Mouse (Mus musculus) lung, embryonic 16.5 days (tissue): ENCODE measurements around the gene Gbp2. TPM values are rescaled to one million over a fixed set of nuclear protein-coding genes. Genes with fewer than 3 reads are reported as not detected.

Experiments used
- ATAC-seq: fragments of 200-750 bp; cut with Nextera tagmentation; 2 replicates; pipeline ENCODE4 v1.8.0; 2017; ENCODE audit warnings: low read depth, mild to moderate bottlenecking, moderate library complexity
- H3K27ac ChIP-seq: fragments of 300-500 bp; sonication (generic); 2 replicates; pipeline ENCODE4 v1.5.1; 2014; ENCODE audit warnings: mild to moderate bottlenecking, control low read depth, low read length
- H3K27me3 ChIP-seq: fragments of 300-500 bp; sonication (generic); 2 replicates; pipeline ENCODE4 v1.6.1; 2014; ENCODE audit warnings: low read depth, low read length, mixed read lengths; ENCODE audit not compliant: control insufficient read depth, insufficient read depth
- H3K36me3 ChIP-seq: fragments of 300-500 bp; sonication (generic); 2 replicates; pipeline ENCODE4 v1.6.1; 2014; ENCODE audit warnings: low read length; ENCODE audit not compliant: control insufficient read depth, insufficient read depth
- H3K4me1 ChIP-seq: fragments of 300-500 bp; sonication (generic); replicated peaks from 2 replicates; pipeline ENCODE4 v1.6.1; 2014; ENCODE audit warnings: low read length, mixed read lengths; ENCODE audit not compliant: control insufficient read depth, insufficient read depth
- H3K4me2 ChIP-seq: fragments of 300-500 bp; sonication (generic); 2 replicates; pipeline ENCODE4 v1.6.1; 2014; ENCODE audit warnings: low read depth, low read length, control low read depth
- H3K4me3 ChIP-seq: fragments of 300-500 bp; sonication (generic); 2 replicates; pipeline ENCODE4 v1.5.1; 2014; ENCODE audit warnings: mild to moderate bottlenecking, low read length, control low read depth
- H3K9ac ChIP-seq: fragments of 300-500 bp; sonication (generic); 2 replicates; pipeline ENCODE4 v1.6.1; 2014; ENCODE audit warnings: low read length, control low read depth
- H3K9me3 ChIP-seq: fragments of 300-500 bp; sonication (generic); 2 replicates; pipeline ENCODE4 v1.6.1; 2016; ENCODE audit warnings: low read length; ENCODE audit not compliant: control insufficient read depth
- WGBS: fragments of 180-500 bp; shearing (Covaris S2); extraction: QIAGEN DNeasy Blood & Tissue Kit; methylation state at CpG from one replicate; pipeline ENCODE4 v1.1.7; 2014; 5-methylcytosine and 5-hydroxymethylcytosine counted together
- microRNA-seq: library from miRNA; unstranded; fragments of <30 nt; microRNA quantifications from one replicate; pipeline ENCODE4, GENCODE M21; 2016
- polyA plus RNA-seq: library from polyadenylated mRNA; unstranded; fragments of >200 nt; fragmentation: Nextera tagmentation; extraction: Ambion mirVana; gene quantifications from 2 replicates; pipeline ENCODE4 v1.2.1, GENCODE M21; 2015

The Gbp2 gene
- polyA plus RNA-seq, 1 experiment from 2014 or later: 3.0 TPM

DNA sequence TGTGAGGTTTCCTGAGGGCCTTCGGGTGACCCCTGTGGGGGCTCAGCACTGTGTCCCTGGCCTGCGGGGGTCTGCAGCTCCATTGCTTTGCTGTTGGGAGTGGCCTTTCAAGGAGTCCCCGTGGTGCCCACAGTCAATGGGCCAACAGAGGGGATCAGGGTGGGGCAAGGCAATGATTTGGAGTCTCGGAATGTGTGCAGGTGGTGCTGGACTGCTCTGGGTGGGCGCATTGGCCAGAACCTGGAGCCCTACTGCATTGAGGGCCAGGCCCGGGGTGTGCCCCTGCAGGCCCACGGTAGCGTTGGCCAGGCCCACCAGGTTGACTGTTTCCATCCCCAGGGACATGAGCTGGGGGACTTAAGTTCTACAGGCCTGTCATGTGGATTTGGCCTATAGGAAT is 44.3 kb downstream of the Gbp2 start:
- Histone ChIP-seq H3K9ac (no peak overlapping the region), H3K36me3 (no peaks in the 10 kb centered on the region), H3K4me1 (no peaks in the 10 kb centered on the region), H3K27me3 (no peaks in the 10 kb centered on the region), H3K9me3 (no peaks in the 10 kb centered on the region), H3K4me3 (no peak overlapping the region), H3K4me2 (no peak overlapping the region), H3K27ac (no peak overlapping the region)
- no peak for ATAC-seq
- WGBS: 89% methylated on average over 8 of the region's 8 CpGs

DNA sequence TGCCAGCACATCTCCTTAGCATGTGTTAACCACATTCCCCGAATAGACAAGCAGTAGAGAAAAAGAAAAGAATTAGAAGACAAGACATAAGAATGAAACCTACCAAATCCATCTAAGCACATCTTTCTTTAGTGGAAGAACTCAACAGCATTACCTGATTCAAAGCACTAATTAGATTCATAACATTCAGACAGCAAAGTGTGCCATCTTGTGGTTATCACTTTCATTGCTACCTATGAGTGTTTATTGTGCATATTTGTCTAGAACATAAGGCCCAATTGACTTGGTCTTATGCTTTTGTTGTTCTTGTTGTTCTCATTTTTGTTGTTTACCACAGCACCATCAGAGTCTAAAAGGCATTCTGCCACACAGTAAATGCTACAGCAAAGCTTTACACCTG is 54.2 kb downstream of the Gbp2 start:
- no peak overlapping the region for H3K4me2 ChIP-seq
- no peak overlapping the region for H3K27ac ChIP-seq
- no peaks in the 10 kb centered on the region for H3K9me3 ChIP-seq
- H3K36me3 ChIP-seq: no peaks in the 10 kb centered on the region
- no peak for ATAC-seq
- no peak overlapping the region for H3K9ac ChIP-seq
- H3K4me3 ChIP-seq: no peak overlapping the region
- no peaks in the 10 kb centered on the region for H3K4me1 ChIP-seq
- WGBS: 65% methylated on average over 1 of the region's 1 CpGs
- H3K27me3 ChIP-seq: no peaks in the 10 kb centered on the region

Small RNAs within 50 kb of the gene (microRNA-seq; reads per million reads assigned to microRNA genes)
- gene Mir6381: not detected

Other genes starting within 250 kb of the Gbp2 start
- gene Pdlim5, start 224.9 kb upstream of the Gbp2 start, polyA plus RNA-seq: 28.3 and 33.4 TPM in 2 replicates
- 0.28 and 0.33 TPM in 2 replicates for gene Gbp5, start 126.6 kb upstream of the Gbp2 start, polyA plus RNA-seq
- 5.9 and 7.8 TPM in 2 replicates for gene Gbp7, start 90.3 kb upstream of the Gbp2 start, polyA plus RNA-seq
- 2.7 and 2.9 TPM in 2 replicates for gene Gbp3, start 60.6 kb upstream of the Gbp2 start, polyA plus RNA-seq
- gene Gbp2b, start 25.8 kb upstream of the Gbp2 start, polyA plus RNA-seq: 0.06 TPM in 1 of 2 replicates, not detected in the other
- 12.7 and 14.0 TPM in 2 replicates for gene Kyat3, start 80.4 kb downstream of the Gbp2 start, polyA plus RNA-seq
- 91.6 and 94.9 TPM in 2 replicates for gene Gtf2b, start 144.4 kb downstream of the Gbp2 start, polyA plus RNA-seq